Mouse (Mus musculus): ENCODE results near the gene Lingo4.

Lingo4 gene

GRCm38 (mm10) chr3:94387391-94387790 is 10.9 kb upstream of the Lingo4 start:
- DNase-seq (ENCODE audit: low read depth, low spot score), result no peak

DNA sequence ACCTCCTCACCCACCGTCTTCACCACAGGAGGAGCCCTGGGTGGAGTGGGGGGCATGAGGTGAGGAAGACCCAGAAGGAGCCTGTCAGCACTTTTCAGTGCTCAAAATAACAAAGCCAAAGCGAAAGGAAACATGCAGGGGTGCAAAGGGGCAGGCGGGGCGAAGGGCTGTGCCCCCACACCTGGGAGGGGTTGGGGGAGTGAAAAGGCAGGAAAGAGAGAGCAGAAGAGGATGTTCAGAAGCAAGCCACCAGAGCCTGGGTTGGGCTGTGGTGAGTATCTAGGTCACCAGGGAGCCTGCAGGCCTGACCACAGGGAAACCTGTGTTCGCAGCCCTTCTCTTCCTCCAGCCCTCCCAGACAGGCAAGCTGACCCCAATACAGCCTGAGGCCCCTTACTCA is 10.3 kb upstream of the Lingo4 start:
- no peak for DNase-seq (ENCODE audit: low read depth, low spot score)

DNA sequence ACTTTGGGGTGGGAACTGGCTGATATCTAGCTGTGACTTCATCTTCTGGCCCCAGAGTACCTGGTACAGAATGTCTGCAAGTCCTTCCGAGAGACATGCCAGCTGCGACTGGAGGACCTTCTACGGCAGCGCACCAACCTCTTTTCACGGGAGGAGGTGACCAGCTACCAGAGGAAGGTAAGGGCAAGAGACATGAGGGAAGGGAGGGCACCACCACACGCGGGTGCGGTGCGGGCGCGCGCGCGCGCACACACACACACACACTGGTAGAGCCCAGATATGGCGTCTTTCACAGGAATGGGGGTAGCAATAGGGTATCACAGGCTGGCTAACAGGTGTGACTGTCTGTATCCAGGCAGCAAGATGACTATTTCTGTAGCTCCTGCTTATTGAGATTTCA is 8.9 kb upstream of the Lingo4 start:
- DNase-seq (ENCODE audit: low read depth, low spot score), result no peak

- no peak for DNase-seq (ENCODE audit: low read depth, low spot score)
These were observed 7.3 kb upstream of the Lingo4 start for GRCm38 (mm10) chr3:94391001-94391400.

DNA sequence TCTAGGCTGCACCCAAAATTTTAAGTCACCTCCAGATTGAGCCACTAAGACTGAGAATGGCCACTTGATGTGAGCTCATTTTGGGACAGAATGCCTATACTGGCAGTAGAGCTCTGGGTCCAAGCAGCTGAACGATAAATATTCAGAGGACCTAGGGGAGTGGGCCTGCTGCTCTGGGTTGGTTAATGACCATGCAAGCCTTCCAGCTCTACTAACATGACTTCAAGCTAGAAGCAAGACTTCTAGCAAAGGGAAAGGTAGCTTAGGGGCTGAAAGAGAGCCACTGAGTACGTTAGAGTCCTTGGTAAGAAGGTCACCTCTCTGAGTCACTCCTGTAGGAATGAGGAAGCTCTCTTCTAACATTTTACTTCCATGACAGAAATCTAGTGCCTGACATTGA is 6.2 kb upstream of the Lingo4 start:
- DNase-seq (ENCODE audit: low read depth, low spot score), result no peak

DNA sequence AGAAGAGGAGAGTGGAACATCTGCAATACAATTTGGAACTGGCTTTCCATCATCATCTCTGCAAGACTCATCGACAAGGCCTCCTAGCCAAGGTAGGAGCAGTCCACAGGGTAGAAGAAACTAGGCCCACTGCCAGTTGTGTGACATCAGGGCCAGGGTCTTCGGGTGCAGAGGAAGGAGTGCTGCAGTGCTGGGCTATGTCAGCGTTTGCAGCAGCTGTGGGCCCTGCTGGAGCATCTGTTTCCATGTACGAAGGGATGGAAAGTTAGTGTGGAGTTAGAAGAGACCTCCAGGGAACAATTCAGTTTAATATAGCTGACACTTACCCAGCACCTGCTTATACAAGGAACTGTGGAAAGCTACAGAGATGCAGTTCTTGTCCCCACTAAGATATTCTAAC is 5.3 kb upstream of the Lingo4 start:
- DNase-seq (ENCODE audit: low read depth, low spot score), result no peak

DNA sequence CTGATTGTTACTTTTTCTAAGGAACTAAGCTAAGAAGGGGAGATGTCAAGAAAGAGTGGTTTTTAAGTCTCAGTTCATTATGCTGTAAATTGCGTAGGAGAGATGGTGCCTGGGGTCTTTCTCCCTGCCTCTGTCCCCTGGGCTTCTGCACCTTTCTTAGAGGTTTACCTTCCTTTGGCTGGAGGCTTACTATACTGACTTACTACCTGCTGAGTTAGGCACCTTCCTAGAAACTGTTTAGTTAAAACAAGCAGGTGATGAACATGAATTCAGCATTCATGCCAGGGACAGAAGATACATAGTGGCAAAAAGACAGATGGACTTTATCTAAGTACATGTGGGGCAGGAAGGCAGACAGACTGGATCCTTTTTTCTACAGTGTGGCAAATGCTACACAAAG is 2.0 kb upstream of the Lingo4 start:
- no peak for DNase-seq (ENCODE audit: low read depth, low spot score)

DNA sequence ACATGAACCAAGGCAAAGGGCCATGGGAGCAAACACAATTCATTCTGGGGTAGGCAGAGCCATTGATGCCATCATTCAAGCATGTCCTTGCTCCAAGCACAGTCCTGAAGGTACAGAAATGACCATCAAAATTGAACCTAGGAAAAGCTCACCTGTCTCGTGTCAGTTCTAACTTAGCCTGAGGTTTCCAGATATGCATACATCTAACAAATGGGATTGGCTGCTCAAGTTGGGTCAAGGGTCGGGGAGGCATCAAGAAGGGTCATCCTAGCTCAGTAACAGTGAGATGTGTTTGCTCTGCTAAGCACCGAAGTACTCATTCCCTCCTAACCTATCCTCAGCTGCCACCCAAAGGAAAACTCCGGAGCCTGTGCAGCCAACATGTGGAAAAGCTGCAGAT is 1.5 kb upstream of the Lingo4 start:
- DNase-seq (ENCODE audit: low read depth, low spot score), result no peak

GRCm38 (mm10) chr3:94398943-94399481 is 695 bp downstream of the Lingo4 start:
- no peak for DNase-seq (ENCODE audit: low read depth, low spot score)

DNA sequence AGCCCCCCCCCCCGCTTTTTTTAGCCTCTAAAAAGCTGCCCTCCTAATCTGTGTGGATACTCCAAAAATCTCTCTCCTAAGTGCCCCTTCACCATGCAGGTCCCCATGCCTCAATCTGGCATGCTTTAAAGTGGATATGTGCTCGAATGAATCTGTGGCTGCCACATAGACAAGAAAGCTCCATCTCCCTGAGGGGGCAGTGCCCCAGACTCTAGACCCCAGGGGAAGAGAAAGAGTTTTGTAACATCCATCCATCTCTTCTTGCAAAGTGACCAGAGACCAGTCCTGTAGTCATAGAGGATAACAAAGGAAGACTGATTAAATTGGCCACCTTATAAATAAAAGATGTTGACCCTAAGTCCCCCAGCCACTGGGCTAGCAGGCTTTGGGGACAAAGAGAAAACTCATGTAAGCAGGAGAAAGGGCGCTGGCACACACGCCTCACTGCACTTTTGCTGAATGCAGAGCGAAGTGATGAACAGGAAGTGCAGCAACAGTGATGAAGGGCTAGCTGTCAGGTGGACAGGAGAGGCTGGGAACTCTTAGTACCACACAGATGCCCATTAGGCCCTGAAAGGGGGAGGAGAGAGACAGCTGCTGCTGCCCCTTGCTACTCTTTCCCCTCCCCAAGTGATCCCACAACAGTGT is 1.5 kb downstream of the Lingo4 start:
- no peak for DNase-seq (ENCODE audit: low read depth, low spot score)

GRCm38 (mm10) chr3:94402451-94402850 is 4.1 kb downstream of the Lingo4 start:
- DNase-seq (ENCODE audit: low read depth, low spot score), result no peak

GRCm38 (mm10) chr3:94404366-94405054 is 6.2 kb downstream of the Lingo4 start:
- DNase-seq (ENCODE audit: low read depth, low spot score), result no peak

GRCm38 (mm10) chr3:94405561-94405960 is 7.2 kb downstream of the Lingo4 start:
- DNase-seq (ENCODE audit: low read depth, low spot score), result no peak

DNA sequence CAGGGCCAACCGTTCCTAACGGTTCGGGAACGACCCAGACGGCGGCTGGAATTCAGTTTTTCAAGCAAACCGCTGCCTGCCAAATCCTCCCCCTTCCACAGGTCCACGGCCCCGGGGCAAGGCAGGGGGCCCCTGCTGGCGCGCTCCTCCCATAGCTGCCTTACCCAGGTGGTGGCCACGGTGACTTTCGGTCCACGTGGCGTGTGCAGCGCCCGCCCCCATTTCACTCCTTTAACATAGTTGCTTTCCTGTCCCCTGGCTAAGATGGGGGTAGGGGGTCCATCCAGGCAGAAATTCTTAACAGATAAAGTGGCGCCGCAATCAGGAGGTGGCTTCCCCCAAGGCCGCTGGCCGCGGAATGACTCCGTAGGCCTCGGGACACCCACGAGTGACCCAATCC is 14.2 kb downstream of the Lingo4 start:
- DNase-seq (ENCODE audit: low read depth, low spot score), result no peak

- DNase-seq (ENCODE audit: low read depth, low spot score), result peak; percentile 97
These were observed 14.8 kb downstream of the Lingo4 start, which contains the start of gene Tdrkh for GRCm38 (mm10) chr3:94413031-94413679. Gene Tdrkh (plus strand): TSS chr3:94413273.

- DNase-seq (ENCODE audit: low read depth, low spot score), result no peak
These were observed 32.7 kb downstream of the Lingo4 start for GRCm38 (mm10) chr3:94430980-94431379.

DNA sequence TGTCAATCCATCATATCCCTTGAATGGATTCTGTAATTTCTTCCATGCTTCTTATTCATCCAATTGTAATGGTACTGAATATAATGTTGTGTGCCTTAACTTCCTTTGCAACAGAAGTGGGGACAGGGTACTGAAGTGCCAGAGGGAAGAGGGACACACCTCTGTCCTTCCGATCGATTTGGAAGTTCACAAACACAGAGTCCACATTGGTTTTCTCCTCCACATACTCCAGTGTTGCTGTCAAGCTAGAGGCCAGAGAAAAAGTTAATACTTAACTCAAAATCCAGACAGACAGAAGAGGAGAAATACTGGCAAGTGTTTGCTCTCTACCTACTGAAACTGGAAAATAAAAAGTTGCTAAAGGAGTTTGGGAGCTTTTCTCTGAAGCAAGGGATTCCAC is 36.0 kb downstream of the Lingo4 start:
- no peak for DNase-seq (ENCODE audit: low read depth, low spot score)

DNA sequence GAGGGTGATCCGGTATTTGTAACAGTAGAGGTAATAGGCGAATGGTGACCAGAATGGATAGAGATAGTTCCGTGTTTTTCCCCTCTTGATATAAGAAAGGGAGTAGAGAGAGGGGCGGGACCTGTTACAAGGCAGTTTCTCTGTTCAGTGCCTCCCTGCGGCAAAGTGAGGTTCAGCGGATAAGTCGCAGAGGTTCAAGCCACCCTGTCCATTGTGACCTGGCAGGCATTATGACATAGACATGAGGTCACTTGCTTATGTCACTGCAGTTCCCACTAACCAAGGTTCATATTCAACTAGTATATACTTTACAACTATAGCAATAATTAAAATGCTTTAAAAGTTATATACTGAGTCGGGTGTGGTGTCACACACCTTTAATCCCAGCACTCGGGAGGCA is 38.1 kb downstream of the Lingo4 start:
- no peak for DNase-seq (ENCODE audit: low read depth, low spot score)

DNA sequence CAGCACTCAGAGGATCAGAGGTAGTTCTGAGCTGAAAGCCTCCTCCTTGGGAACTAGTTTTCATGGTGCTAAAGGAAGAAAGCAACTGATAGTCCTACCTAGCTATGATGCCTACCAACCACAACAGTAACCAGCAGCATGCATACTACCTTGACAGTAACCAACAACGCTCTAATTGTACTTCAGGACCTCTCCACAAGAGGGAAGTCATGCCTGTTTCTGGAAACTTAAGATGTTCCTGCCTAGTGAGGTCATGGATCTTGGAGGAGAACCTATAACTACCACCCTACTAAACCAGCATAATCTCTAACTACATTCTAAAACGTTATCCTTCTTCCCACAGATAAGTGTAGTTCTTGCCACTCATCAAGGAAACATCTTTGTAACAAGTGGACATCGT is 42.9 kb downstream of the Lingo4 start:
- no peak for DNase-seq (ENCODE audit: low read depth, low spot score)

DNA sequence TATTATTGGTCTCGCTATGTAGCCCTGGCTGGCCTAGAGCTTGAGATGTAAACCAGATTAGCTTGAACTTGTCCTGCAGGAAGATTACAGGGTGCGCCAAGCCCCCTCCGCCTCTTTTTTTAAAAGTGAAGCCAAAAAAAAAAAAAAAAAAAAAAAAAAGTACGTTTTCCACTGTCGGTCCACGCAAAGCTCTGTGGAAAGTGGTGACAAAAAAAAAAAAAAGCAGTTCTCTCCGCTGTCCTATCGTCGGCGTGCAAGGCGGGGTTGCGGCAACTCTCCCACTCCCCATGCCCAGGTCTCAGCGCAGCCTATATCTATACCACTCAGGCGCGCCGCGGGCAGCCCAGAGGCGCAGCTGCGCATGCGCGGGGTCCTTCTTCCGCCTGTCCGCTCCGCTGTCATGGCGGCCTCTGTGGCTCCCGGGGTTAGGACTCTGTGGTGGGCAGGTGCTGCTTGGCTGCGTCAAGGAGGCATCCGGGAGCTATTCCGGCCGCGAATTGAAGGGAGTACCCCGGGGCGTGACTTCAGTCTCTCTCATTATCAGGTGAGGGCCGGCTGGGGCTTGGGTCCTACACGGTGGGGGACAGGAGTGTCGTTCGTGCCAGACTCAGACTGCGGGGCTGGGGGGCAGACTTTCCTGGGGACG is 44.8 kb downstream of the Lingo4 start, which contains the start of gene Mrpl9:
TSS of gene Mrpl9 (plus strand) at position 368 of the 646 bp plus-strand sequence.
- DNase-seq (ENCODE audit: low read depth, low spot score), result peak; percentile 80

- DNase-seq (ENCODE audit: low read depth, low spot score), result no peak
These were observed 45.3 kb downstream of the Lingo4 start, which contains the start of gene Oaz3 for GRCm38 (mm10) chr3:94443597-94443964. Gene Oaz3 (minus strand): TSS chr3:94443915.

DNA sequence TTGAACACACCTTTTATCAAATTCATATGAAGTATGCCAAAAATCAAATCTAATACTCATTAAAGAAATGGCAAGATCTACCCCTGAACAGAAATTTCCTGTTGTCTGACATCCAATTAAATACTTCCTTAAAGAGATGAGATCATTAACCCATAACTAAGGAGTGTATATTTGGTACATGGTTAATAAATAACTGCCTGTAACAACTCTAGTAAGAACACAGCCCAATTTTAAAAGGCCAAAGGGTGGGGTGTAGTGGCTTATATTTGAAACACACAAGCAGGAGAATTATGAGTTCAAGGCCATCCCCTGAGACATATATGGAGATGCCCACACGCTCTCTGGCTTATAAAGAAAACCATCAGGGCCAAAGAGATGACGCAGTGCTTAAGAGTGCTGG is 51.1 kb downstream of the Lingo4 start:
- DNase-seq (ENCODE audit: low read depth, low spot score), result no peak
